Mouse (Mus musculus): Measurements from ENCODE around the gene Rara. TPM values are rescaled to one million over a fixed set of nuclear protein-coding genes. Genes with fewer than 3 reads are reported as not detected.

The Rara gene
- polyA plus RNA-seq, 1 experiment, result 20.1 TPM

DNA sequence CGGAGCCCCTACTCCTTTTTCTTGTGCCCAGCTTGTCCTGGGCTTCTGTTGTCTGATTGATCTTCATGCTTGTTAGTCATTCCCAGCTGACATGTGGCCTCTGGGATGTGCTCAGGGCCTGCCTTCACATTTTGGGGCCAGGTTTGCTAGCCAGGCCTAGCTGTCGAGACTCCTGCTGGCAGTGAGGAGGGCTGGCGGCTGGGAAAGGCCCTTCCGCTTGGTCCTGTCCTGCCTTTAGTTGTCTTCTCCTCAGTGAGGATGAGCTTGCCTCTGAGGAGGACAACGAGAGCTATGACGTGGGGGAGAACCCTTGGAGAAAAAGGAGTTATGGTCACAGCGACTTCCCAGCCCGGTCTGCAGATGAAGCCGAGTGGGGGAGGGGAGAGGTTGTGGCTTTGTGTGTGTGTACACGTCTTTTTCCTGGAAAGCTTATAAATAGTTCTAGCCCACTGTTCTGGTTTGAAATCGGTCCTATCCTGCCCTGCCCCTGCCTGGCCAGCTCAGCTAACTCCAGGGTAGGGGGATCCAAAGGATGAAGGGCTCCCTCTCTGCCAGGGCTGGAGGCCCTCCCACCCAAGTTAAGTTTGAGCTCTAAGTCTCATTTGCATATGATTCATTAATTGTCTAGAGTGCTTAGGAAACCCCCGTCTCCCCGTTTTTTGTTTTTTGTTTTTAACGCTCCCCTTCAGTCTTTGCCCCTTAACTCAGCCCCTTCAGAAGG is 16.3 kb downstream of the Rara start:
- Histone ChIP-seq H3K27ac (ENCODE audit: control insufficient read depth, insufficient read depth, low read depth, low read length) (peak overlapping the region; percentile 3; the same call in 1 of the 2 replicates), H3K36me3 (ENCODE audit: control insufficient read depth, insufficient read depth, low read length) (no peaks in the 10 kb centered on the region), H3K4me1 (ENCODE audit: control insufficient read depth, insufficient read depth, low read length) (peaks cover 59% of the 10 kb centered on the region), H3K27me3 (ENCODE audit: control insufficient read depth, insufficient read depth, low read length) (no peaks in the 10 kb centered on the region), H3K4me3 (ENCODE audit: control insufficient read depth, low read depth, low read length) (peak overlapping the region; percentile 88)
- TF ChIP-seq POLR2A (IDR thresholded peaks at IDR 0.05; ENCODE audit: control insufficient read depth, low read depth, low read length) (no peak), CTCF (IDR thresholded peaks at IDR 0.05; ENCODE audit: control insufficient read depth, insufficient read depth, insufficient replicate concordance, low read depth, low read length) (no peak)

DNA sequence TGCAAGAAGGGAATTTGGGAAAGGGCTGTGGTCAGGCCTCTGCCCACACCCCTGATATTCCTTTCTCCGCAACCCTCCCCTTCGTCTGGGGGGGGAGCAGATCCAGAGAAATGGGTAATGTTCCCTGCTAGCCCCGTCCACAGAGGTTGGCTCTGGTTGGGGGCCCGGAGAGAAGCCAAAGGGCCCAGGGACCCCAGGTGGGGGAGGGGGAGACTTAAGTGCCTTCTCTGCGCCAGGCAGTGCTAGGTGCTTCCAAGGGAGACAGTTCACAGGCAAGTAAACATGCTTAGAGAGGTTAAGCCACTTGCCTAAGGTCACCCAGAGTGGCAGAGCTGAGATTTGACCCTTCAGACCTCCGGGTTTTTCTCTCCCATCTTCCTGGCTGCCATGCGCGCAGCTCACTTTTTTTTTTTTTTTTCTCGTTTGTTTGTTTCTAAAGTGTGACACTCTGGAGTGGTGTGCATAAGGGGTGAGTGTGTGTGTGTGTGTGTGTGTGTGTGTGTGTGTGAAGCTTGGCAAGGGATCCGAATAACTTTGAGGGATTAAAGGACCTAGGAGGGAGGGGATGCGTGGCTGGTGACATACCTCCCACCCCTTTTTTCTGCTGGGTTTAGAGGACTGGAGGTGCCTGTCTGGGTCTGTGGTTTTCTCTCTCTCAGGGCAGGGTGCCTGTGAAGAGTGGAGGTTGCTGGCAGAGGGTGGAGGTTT is 17.4 kb downstream of the Rara start:
- no peak overlapping the region for H3K27ac ChIP-seq (ENCODE audit: control insufficient read depth, insufficient read depth, low read depth, low read length)
- H3K36me3 ChIP-seq (ENCODE audit: control insufficient read depth, insufficient read depth, low read length), result no peaks in the 10 kb centered on the region
- H3K4me1 ChIP-seq (ENCODE audit: control insufficient read depth, insufficient read depth, low read length), result peaks cover 57% of the 10 kb centered on the region
- H3K27me3 ChIP-seq (ENCODE audit: control insufficient read depth, insufficient read depth, low read length), result no peaks in the 10 kb centered on the region
- H3K4me3 ChIP-seq (ENCODE audit: control insufficient read depth, low read depth, low read length), result no peak overlapping the region
- TF ChIP-seq CTCF (IDR thresholded peaks at IDR 0.05; ENCODE audit: control insufficient read depth, insufficient read depth, insufficient replicate concordance, low read depth, low read length), result no peak
- no peak for TF ChIP-seq POLR2A (IDR thresholded peaks at IDR 0.05; ENCODE audit: control insufficient read depth, low read depth, low read length)

GRCm38 (mm10) chr11:98945605-98945977 is 18.0 kb downstream of the Rara start:
- H3K4me3 ChIP-seq (ENCODE audit: control insufficient read depth, low read depth, low read length), result no peak overlapping the region
- H3K27ac ChIP-seq (ENCODE audit: control insufficient read depth, insufficient read depth, low read depth, low read length), result peak overlapping the region; percentile 45; the same call in 1 of the 2 replicates

DNA sequence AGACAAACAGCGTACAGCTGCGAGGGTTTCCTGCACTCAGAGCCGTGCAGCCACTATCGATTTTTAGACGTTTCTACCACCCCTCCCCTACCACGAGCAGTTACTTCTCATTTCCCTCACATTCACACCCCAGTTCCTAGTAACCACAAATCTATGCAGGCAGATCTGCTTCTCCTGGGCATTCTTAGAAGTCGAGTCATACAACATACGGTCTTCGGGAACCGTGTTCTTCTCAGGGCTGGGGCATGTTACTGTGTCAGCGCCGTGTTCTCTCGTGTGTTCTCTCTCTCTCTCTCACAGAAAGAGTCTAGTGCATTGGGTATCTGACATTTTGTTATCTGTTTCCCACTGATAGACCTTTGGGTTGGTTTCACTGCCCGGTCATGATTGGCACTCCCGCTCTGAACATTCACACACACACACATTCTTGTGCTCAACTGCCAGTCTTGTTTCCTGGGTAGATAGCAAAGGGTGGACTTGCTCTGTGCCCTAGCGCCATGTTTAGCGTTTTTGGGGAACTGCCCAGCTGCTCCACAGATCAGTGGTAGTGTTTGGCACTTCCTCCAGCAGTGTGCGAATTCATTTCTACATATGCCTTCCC is 20.5 kb downstream of the Rara start:
- Histone ChIP-seq H3K4me1 (ENCODE audit: control insufficient read depth, insufficient read depth, low read length) (peaks cover 46% of the 10 kb centered on the region), H3K4me3 (ENCODE audit: control insufficient read depth, low read depth, low read length) (no peak overlapping the region), H3K27ac (ENCODE audit: control insufficient read depth, insufficient read depth, low read depth, low read length) (no peak overlapping the region), H3K36me3 (ENCODE audit: control insufficient read depth, insufficient read depth, low read length) (no peaks in the 10 kb centered on the region), H3K27me3 (ENCODE audit: control insufficient read depth, insufficient read depth, low read length) (no peaks in the 10 kb centered on the region)
- TF ChIP-seq CTCF (IDR thresholded peaks at IDR 0.05; ENCODE audit: control insufficient read depth, insufficient read depth, insufficient replicate concordance, low read depth, low read length) (no peak), POLR2A (IDR thresholded peaks at IDR 0.05; ENCODE audit: control insufficient read depth, low read depth, low read length) (no peak)

More at GRCm38 (mm10) chr11:98945605-98945977, 18.0 kb downstream of the Rara start:
- no peaks in the 10 kb centered on the region for H3K27me3 ChIP-seq (ENCODE audit: control insufficient read depth, insufficient read depth, low read length)
- H3K36me3 ChIP-seq (ENCODE audit: control insufficient read depth, insufficient read depth, low read length), result no peaks in the 10 kb centered on the region
- no peak for TF ChIP-seq POLR2A (IDR thresholded peaks at IDR 0.05; ENCODE audit: control insufficient read depth, low read depth, low read length)
- TF ChIP-seq CTCF (IDR thresholded peaks at IDR 0.05; ENCODE audit: control insufficient read depth, insufficient read depth, insufficient replicate concordance, low read depth, low read length), result no peak
- H3K4me1 ChIP-seq (ENCODE audit: control insufficient read depth, insufficient read depth, low read length), result peaks cover 56% of the 10 kb centered on the region

DNA sequence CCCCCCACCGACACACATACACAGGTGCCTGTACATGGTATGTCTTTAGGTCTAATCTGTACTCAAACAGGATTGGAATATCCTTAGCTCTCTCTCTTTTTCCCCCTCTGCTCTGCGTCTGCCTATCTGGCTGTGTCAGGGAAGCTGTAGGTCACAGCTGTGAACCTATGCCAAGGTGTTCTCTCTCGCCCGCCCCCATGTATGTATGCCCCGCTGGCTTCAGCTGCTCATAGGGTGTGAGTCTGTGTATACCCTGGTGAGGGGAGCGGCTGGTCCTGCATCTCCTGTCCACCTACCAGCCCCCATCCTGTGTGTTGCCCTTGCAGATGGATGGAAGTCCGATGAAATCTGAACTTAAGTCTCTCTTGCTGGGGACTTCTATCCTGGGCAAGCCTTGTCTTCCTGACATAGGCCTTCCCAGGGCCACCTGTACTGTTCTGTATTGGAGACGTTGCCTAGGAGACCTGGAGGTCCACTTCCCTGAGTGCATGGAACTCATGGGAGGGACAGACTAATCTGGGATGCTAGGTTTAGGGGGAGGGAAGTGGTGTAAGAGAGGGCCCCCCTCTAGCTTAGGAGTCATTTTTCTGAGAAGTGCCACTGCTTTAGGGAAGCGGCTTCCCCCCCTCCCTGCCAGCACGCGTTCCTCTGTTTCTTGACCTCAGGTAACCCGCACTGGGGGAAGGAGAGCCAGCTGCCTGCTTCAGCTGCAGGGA is 21.8 kb downstream of the Rara start:
- H3K4me3 ChIP-seq (ENCODE audit: control insufficient read depth, low read depth, low read length), result no peak overlapping the region
- TF ChIP-seq CTCF (IDR thresholded peaks at IDR 0.05; ENCODE audit: control insufficient read depth, insufficient read depth, insufficient replicate concordance, low read depth, low read length) (no peak), POLR2A (IDR thresholded peaks at IDR 0.05; ENCODE audit: control insufficient read depth, low read depth, low read length) (no peak)
- peaks cover 39% of the 10 kb centered on the region for H3K4me1 ChIP-seq (ENCODE audit: control insufficient read depth, insufficient read depth, low read length)
- no peaks in the 10 kb centered on the region for H3K36me3 ChIP-seq (ENCODE audit: control insufficient read depth, insufficient read depth, low read length)
- H3K27ac ChIP-seq (ENCODE audit: control insufficient read depth, insufficient read depth, low read depth, low read length), result no peak overlapping the region
- no peaks in the 10 kb centered on the region for H3K27me3 ChIP-seq (ENCODE audit: control insufficient read depth, insufficient read depth, low read length)

GRCm38 (mm10) chr11:98949958-98950460 is 22.4 kb downstream of the Rara start:
- Histone ChIP-seq H3K27ac (ENCODE audit: control insufficient read depth, insufficient read depth, low read depth, low read length) (no peak overlapping the region), H3K27me3 (ENCODE audit: control insufficient read depth, insufficient read depth, low read length) (no peaks in the 10 kb centered on the region), H3K36me3 (ENCODE audit: control insufficient read depth, insufficient read depth, low read length) (no peaks in the 10 kb centered on the region), H3K4me3 (ENCODE audit: control insufficient read depth, low read depth, low read length) (no peak overlapping the region), H3K4me1 (ENCODE audit: control insufficient read depth, insufficient read depth, low read length) (peaks cover 35% of the 10 kb centered on the region)
- TF ChIP-seq CTCF (IDR thresholded peaks at IDR 0.05; ENCODE audit: control insufficient read depth, insufficient read depth, insufficient replicate concordance, low read depth, low read length) (no peak), POLR2A (IDR thresholded peaks at IDR 0.05; ENCODE audit: control insufficient read depth, low read depth, low read length) (no peak)
